Mouse (Mus musculus) left cerebral cortex, adult 18-20 months (tissue): ENCODE results near the gene 1810043G02Rik. TPM values are rescaled to one million over a fixed set of nuclear protein-coding genes. Genes with fewer than 3 reads are reported as not detected.
"Not testable (repeated sequence)": the region's sequence is repeated elsewhere in the genome, so short reads cannot be mapped to it uniquely, and the experiment has no call there.

Experiments
- DNase-seq, 2 experiments: peaks; one replicate each; pipeline ENCODE4 v3.0.0; 2021 to 2022; ENCODE audit warnings: low spot score in 2 of 2, mixed read lengths in 1 of 2
- total RNA-seq, 2 experiments: library from RNA; stranded (reverse); gene quantifications; 2 replicates each; pipeline ENCODE4 v1.2.3; 2021

Gene 1810043G02Rik
- total RNA-seq, 2 experiments from 2014 or later, result 33.9 to 36.1 TPM

DNA sequence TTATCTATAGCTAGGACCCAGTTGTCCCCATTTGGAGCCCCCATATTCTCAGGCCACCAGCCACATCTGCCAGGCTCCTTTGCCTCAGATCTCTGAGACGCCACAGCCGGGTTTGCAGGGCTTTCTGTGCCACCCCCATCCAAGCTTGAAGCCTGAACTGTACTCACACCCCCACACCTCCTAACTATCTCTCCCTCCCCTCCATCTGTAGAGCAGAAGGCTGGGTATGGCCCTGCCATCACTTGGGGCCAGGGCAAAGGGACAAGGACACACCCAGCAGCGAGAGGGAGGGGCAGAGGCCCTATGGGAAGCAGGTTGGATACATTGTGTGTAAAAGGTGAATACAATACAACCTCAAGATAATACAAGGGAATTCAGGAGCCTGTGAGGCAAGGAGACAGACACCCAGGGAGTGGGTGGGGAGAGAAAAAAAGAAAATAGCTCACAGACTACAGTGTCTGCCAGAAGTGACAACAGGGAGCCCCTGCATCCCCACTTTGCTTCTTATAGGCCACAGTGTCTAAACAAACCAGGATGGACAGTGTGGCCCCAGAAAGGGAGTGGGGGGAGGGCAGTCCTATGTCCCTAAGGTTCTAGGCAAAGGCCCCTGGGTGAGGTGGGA, 26.3 kb downstream of the 1810043G02Rik start:
- peak; percentile 42 to 73 for DNase-seq

DNA sequence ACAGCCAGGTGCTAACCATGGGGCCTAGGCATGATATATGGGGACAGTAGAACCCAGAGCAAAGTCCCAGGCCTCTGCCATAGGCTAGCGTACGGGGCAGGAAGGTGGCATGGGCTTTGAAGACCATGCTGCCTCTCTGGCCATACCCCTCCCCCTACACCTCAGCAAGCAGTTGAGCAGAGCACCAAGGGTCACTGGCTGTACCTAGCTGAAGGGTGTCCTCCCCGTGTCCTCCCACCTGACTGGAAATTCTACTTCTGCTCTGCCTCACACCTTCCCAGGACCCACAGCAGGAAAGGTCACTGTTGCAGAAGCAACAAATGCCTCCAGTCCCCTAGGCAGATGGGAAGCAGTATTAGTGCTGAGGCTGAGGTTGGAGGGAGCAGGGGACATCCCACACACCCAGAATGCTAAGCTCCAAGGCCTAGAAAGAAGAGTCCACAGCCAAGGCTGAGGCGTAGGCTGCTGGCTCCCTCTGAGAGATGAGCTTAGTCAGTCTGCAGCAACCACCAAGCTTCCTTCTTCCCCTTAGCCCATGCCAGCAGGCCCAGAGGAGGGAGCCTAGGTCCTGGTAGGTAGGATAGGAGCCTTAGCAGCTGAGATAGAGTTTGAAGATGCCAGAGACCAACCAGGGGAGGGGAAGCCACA, 27.6 kb downstream of the 1810043G02Rik start:
- peak in 1 of 2 experiments; percentile 56 for DNase-seq

DNA sequence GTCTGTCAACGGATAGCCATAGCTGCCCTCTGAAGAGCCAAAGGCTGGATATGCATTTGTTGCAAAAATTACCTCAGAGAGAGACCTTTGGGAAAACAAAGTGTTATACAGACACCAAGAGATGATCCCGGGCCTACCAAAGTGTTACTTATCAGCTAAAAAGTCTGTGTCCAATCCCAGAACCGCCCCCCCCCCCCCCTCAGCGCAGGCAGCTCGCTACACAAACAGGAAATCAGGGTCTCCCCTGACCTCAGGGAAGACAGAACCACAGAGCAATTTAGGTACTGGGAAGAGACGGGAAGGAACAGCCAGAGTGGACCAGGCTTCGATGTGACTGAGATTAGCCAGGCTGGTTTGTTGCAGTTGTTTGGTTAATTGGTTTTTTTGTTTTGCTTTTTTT, 28.9 kb downstream of the 1810043G02Rik start:
- DNase-seq, result no peak

DNA sequence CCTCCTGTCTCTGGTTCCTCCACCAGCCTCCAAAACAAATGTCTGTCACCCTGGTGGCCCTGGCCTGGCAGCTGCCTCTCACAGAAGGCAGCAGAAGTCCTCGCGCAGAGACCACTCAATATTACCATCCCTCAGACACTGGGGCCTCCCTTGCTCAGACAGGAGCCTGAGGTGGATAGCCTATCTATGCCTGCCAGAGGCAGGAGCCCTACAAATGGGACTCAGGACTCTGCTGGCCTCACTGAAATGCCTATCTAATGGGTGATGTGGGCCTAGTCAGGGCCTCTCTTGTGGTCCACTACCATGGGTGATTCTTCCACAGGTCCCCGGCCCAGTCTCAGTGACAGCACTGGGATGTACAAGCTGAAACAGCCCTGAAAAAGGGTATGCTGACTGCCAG, 29.8 kb downstream of the 1810043G02Rik start:
- no peak for DNase-seq

DNA sequence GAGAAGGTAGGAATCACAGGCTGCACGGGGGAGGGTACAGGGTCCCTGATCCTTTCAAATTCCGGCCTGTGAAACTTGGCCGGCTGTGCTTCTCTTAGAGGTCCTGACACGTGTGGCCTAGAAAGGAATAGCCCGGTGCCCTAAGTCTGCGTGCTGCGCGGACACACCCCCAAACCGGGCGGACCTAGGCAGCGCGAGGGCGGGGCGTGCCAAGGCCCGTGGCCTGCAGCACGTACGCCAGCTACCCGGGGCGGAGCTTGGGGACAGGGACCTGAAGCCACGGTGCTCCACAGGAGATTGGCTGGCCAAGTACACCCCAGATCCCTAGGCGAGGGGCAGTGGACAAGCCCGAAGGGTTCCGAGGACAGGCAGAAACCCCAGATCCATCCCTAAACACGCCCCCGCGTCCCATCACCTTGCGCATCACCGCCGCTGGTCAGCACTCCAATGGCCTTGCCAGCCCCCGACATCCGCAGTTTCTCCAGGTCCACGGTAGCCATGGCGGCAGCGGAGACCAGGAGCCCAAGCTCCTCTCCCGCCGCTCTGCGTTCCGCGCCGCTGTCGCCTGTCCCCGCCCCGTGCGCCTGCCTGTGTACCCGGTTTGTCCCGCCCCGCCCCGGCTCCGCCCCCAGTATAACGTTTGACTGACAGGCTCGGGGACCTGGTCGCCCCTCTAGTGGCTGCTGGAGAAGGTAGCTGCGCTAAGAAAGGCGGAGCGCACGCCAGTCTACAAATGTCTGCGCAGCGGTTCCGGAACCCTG, 31.0 kb downstream of the 1810043G02Rik start:
- peak; percentile 90 to 96 for DNase-seq

DNA sequence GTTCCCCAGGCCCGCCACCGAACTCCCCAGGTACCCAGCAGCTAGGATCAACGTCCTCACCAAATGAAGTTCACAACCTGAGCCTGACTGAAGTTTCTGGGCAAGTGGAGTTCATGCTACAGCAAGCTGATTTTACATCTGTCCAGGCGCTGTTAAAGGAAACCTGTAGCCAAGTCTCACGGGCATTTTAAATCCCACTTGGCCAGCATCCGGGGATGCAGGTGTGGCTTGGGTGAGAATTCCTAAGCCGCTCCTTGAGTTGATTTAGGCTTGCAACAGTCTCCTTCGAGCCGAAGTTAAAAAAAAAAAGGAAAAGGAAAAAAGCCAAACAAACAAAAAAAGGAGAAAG, 31.6 kb downstream of the 1810043G02Rik start, which contains the start of gene Pfkl:
Gene Pfkl (minus strand): TSS at position 139 of the 349 bp plus-strand sequence.
- no peak for DNase-seq

DNA sequence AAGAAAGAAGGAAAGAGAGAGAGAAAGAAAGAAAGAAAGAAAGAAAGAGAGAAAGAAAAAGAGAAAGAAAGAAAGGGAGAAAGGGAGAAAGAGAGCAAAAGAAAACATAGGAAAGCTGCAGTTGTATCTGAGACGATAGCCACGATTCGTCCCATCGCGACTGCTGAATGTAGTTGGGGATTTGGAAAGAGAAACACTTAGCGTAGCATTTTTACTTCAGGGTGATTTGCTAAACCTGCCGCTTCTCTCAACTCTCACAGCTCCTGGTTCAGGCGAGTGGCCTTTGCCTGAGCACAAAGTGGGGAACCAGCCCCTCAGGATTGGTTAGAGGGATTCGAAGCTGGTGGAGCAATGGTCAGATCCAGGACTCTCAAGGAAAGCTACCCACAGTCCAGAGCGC, 32.0 kb downstream of the 1810043G02Rik start:
- no peak for DNase-seq

DNA sequence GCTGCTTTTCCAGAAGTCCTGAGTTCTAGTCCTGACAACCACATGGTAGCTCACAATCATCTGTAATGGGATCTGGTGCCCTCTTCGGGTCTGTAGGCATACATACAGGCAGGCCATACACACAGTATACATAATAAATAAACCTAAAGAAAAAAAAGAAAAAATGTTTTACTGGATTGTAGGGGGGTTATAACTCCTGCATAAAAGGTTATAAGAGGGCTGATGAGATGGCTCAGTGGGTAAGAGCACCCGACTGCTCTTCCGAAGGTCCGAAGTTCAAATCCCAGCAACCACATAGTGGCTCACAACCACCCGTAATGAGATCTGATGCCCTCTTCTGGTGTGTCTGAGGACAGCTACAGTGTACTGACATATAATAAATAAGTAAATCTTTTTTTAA, 32.8 kb downstream of the 1810043G02Rik start:
- DNase-seq, result not testable (repeated sequence)

DNA sequence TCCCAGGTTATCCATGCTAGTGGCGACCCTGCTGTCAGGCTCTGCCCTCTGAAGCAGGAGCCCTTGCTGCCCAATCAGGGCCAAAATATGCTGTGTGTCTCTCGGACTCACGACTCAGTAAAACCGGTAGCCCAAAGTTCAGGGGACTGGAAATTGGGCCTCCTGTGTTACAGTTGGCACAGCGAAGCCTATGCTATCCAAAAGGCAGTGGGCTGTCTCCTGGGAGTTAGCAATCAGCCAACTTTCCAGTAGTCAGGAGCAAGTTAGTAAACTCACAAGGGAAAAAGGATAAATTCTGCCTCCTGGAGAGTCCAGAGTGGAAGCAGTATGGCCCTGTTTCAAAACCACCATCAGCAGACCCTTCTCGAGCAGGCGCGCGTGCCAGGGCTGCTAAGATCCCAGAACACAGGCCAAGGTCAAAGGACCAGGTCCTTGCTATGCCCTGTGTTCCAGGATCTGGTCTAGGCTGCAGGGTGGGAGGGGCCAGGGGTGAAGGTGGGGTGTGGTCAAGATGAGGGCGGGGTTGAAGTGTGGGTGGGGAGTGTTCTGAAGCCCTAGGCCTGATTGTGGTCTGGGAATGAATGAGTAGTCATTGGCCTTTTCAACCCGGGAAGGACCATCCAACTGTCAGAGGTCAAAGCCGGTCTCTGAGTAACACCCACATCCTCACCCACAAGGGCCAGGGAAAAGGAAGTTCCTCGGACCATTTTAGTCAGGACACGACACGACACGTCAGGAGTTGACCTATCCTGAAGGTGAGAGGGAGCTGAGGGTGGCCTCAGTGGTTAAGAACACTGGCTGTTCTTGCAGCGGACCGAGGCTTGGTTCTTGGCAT, 34.6 kb downstream of the 1810043G02Rik start:
- no peak for DNase-seq

DNA sequence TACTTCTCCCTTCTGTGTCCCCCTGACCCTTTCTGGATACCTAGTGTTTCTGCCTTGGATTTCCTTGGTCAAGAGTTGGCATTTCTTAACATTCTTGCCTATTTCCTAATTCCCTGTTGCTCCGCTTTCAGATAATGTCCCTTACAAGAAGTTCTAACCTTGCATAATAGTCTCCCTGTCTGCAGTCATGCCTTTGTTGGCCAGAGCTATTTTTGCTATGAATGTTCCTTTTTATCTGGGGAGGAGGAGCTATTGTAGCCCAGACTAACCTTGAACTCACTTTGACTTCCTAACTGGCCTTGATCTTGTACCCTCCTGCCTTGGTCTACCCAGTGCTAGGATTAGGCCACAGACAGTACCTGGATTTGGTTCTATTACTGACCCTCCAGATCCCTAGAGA, 37.2 kb downstream of the 1810043G02Rik start:
- DNase-seq, result no peak

DNA sequence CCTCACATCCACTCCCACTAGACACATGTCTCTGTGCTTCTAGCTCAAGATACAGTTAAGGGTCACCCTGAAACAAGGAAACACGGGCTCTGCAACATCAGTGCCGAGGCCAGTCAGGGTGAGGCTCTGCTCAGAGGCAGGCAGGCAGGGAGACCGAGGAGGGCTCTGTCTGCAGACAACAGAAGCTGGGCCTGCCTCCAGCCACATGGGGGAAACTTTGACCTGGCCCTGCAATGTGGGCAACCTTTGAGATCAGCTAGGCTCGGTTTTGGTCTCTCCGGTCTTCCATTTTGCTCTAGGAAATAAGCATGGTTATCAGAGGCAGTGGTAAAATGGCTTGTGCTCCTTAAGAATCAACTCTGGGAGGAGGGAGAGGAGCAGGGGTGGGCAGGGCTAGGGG, 38.0 kb downstream of the 1810043G02Rik start:
- no peak for DNase-seq

DNA sequence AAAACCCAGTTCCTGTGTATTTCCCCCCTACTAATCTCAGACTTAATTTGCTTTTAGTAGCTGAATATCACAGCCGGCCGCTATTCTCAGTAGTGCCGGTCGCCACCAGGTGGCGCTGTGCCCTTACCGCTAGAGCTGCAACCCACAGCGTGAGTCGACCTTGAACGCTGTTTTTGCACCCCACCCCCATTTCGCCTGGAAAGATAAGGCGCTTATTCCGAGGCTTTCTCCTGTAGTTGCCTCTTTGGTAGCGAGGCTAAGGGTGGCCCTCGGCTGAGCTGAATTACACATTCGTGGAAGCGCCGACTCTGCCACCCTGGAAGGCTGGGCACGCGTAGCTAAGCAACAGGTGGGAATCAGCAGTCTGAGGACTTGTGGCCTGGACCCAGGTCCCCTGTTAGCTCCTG, 40.5 kb downstream of the 1810043G02Rik start:
- DNase-seq, result peak; percentile 80 to 81

DNA sequence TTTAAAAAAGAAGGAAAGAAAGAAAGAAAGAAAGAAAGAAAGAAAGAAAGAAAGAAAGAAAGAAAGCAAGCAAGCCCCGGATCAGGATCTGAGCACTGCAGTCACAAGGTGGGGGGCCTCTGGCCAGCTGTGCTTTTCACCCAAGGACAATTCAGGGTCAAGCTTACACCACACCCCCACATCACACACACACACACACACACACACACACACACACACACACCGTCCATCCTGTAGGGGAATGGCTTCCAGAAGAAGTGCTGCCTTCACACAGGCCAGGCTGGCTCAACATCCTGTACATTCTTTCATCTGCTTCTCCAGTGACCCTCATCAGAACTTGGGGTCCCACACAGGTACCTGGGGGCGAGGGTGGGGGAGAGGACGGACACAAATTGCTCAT, 41.0 kb downstream of the 1810043G02Rik start:
- DNase-seq, result no peak

DNA sequence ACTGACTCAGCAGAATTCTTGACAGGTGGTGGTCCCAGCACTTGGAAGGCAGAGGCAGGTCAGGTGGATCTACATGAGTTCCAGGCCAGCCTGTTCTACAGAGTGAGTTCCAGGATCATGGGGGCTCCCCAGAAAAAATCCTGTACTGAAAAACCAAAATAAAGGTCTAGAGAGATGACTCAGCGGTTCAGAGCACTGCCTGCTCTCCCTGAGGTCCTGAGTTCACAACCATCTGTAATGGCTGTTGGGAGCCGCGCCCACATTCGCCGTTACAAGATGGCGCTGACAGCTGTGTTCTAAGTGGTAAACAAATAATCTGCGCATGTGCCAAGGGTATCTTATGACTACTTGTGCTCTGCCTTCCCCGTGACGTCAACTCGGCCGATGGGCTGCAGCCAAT, 41.7 kb downstream of the 1810043G02Rik start:
- not testable (repeated sequence) for DNase-seq

DNA sequence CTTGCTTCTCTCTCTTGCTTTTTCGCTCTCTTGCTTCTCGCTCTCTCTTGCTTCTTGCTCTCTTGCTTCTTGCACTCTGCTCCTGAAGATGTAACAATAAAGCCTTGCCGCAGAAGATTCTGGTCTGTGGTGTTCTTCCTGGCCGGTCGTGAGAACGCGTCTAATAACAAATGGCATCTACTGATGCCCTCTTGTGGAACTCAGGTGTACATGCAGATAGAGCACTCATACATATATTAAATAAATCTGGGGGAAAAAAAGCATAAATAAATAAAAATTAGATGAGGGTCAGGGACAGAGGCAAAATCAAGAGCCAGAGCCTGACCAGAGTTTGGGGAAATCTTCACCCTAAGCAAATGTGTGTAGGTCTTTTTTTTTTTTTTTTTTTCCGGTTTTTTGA, 47.1 kb downstream of the 1810043G02Rik start:
- DNase-seq, result not testable (repeated sequence)

DNA sequence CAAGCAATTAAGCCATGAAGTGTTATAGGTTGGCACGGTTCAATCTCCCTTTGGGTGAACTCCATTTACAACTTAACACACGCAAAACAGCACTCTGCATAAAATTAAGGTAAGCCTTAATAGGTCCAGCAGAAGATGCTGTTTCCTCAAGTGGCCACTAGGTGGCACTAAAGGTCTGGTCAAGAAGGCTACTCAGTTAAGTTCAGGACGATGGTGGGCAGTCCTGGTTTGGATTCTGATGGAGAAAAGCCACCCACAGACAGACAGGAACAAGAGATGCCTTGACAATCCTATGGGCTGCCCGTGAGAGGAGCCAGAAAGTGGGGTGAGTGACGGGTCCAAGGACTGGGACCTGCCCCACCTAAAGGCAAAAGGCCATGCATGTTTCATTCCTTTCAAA, 49.8 kb downstream of the 1810043G02Rik start:
- DNase-seq, result peak; percentile 57 to 79

DNA sequence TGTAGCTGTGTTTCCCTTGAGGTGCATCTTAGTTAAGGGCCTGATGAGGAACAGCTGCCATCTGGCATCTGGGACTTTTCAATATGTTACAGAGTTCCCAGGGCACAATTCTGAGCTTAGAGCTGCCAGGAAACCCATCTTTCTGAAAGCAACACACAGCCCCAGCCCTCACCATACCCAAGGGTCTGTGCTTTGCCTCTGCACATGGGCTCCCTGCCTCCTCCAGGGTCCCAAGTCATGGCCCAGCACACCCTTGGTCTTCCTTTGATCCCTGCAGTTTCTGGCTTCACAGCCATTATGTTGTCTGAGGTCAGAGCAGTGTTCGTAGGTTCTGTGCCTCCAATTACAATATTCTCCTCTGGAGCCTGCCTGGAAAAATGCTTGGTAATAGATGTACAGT, 50.8 kb downstream of the 1810043G02Rik start:
- DNase-seq, result no peak

DNA sequence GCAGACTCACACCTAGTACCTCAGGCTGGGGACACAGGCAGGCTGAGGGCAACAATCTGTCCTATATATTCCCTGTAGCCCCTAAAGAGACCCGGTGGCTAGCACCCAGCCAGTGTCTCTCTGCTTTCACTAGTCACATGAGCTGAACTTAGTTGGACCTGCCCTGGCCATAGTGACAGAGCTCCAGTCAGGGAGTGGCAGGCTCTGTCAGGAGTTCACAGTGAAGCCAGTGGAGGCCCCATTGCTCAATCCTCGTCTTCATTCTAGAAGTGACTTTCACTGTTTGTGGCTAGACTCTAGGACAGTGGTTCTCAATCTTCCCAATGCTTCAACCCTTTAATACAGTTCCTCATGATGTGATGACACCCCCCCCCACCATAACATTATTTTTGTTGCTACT, 53.7 kb downstream of the 1810043G02Rik start:
- no peak for DNase-seq
